8 mouse cellular contexts compared by ENCODE assay signal in genomic region chr11:83935986-83936665, GRCm38 (mm10). TPM values are rescaled to one million over a fixed set of nuclear protein-coding genes. Genes with fewer than 3 reads are reported as not detected.
DNase-seq lines count a peak whose midpoint lies in the region; ATAC-seq lines count a peak whose summit lies in the region.

No protein-coding gene starts in this region.

- H3K27ac ChIP-seq in forebrain, embryonic 13.5 days: no peak overlapping the region
- no peak overlapping the region for H3K27ac ChIP-seq in forebrain, embryonic 15.5 days (replicated peaks)
- no peak overlapping the region for H3K27ac ChIP-seq in stomach, embryonic 14.5 days (ENCODE audit: low read length)

- H3K4me2 ChIP-seq in forebrain, embryonic 13.5 days: no peak overlapping the region
- H3K4me2 ChIP-seq in forebrain, embryonic 15.5 days (replicated peaks): no peak overlapping the region
- no peak overlapping the region for H3K4me2 ChIP-seq in stomach, embryonic 14.5 days (replicated peaks; ENCODE audit: low read depth, low read length)

- no peaks in the 10 kb centered on the region for H3K4me1 ChIP-seq in forebrain, embryonic 13.5 days
- no peaks in the 10 kb centered on the region for H3K4me1 ChIP-seq in forebrain, embryonic 15.5 days
- no peaks in the 10 kb centered on the region for H3K4me1 ChIP-seq in stomach, embryonic 14.5 days (ENCODE audit: control insufficient read depth, insufficient read depth, low read length)

- H3K9ac ChIP-seq in forebrain, embryonic 13.5 days: no peak overlapping the region
- no peak overlapping the region for H3K9ac ChIP-seq in forebrain, embryonic 15.5 days (replicated peaks)
- H3K9ac ChIP-seq in stomach, embryonic 14.5 days (replicated peaks; ENCODE audit: low read depth, low read length): no peak overlapping the region

- peak; percentile 49 for DNase-seq in cerebellum, adult 9-11 months
- peak; percentile 24 to 43 for DNase-seq in gastrocnemius, adult 8-10 months (ENCODE audit: low spot score in 2 of 2)
- DNase-seq in kidney, adult 18-20 months: peak; percentile 90
- peak; percentile 63 to 65 for DNase-seq in left cerebral cortex, postnatal 36 days (ENCODE audit: low spot score in 2 of 2)
- DNase-seq in naive thymus-derived CD4-positive, alpha-beta T cell, adult 2 months (ENCODE audit: low read depth): peak; percentile 80

- no peak overlapping the region for H3K4me3 ChIP-seq in forebrain, embryonic 13.5 days
- no peak overlapping the region for H3K4me3 ChIP-seq in forebrain, embryonic 15.5 days
- H3K4me3 ChIP-seq in stomach, embryonic 14.5 days (ENCODE audit: low read depth, low read length): no peak overlapping the region

- WGBS in forebrain, embryonic 13.5 days: 33% methylated on average over 7 of the region's 7 CpGs
- 29% methylated on average over 7 of the region's 7 CpGs for WGBS in forebrain, embryonic 15.5 days
- WGBS in stomach, embryonic 14.5 days: 9% methylated on average over 7 of the region's 7 CpGs

- peaks cover 27% of the 10 kb centered on the region for H3K27me3 ChIP-seq in forebrain, embryonic 13.5 days
- H3K27me3 ChIP-seq in forebrain, embryonic 15.5 days: peaks cover 6% of the 10 kb centered on the region; the same call in 1 of the 2 replicates
- H3K27me3 ChIP-seq in stomach, embryonic 14.5 days (ENCODE audit: control insufficient read depth, insufficient read depth, low read length): no peaks in the 10 kb centered on the region

- no peaks in the 10 kb centered on the region for H3K36me3 ChIP-seq in forebrain, embryonic 13.5 days (ENCODE audit: poor library complexity, severe bottlenecking)
- no peaks in the 10 kb centered on the region for H3K36me3 ChIP-seq in forebrain, embryonic 15.5 days
- H3K36me3 ChIP-seq in stomach, embryonic 14.5 days (ENCODE audit: control insufficient read depth, insufficient read depth, low read length): no peaks in the 10 kb centered on the region

- ATAC-seq in forebrain, embryonic 13.5 days: 0 out of 2 replicates have a peak, but pooled peaks have one; percentile 38
- ATAC-seq in forebrain, embryonic 15.5 days (replicated peaks): no peak
- ATAC-seq in stomach, embryonic 14.5 days (ENCODE audit: insufficient number of reproducible peaks, insufficient read depth, low FRiP score, low read depth): peak; percentile 61; the same call in 1 of the 2 replicates

- no peaks in the 10 kb centered on the region for H3K9me3 ChIP-seq in forebrain, embryonic 13.5 days (replicated peaks)
- no peaks in the 10 kb centered on the region for H3K9me3 ChIP-seq in forebrain, embryonic 15.5 days
- H3K9me3 ChIP-seq in stomach, embryonic 14.5 days (ENCODE audit: control insufficient read depth, low read depth, low read length): no peaks in the 10 kb centered on the region

- intact Hi-C loops in left cerebral cortex, postnatal 36 days (cut with DNase I): loop anchor here (1.0 to 2.0 kb wide), 2 partner anchors 121 to 151 kb away; no protein-coding TSS in a partner anchor

RNA-seq across cellular contexts. Expression of gene Ddx52, which starts 5.7 kb away (rescaled TPM):
- 37.4 and 41.9 TPM in 2 replicates for polyA plus RNA-seq in forebrain, embryonic 13.5 days (2015; fragmentation: Nextera tagmentation; extraction: Ambion mirVana)
- polyA plus RNA-seq in forebrain, embryonic 15.5 days (2015; fragmentation: Nextera tagmentation; extraction: Ambion mirVana): 30.9 and 31.4 TPM in 2 replicates
- 10 to 100 TPM in 3 of 4 experiments, 1 to 10 TPM in 1; 9.8 to 12.4 (median 11.0) TPM for total RNA-seq in gastrocnemius, adult 8-10 months (2022)
- 10 to 100 TPM; 12.8 to 14.8 TPM for total RNA-seq in left cerebral cortex, postnatal 36 days (2021)
- polyA plus RNA-seq in stomach, embryonic 14.5 days (2014; fragmentation: Nextera tagmentation; extraction: Ambion mirVana): 32.3 and 36.9 TPM in 2 replicates

RNA-seq across cellular contexts. Expression of gene Synrg, which starts 28.1 kb away (rescaled TPM):
- polyA plus RNA-seq in forebrain, embryonic 13.5 days (2015; fragmentation: Nextera tagmentation; extraction: Ambion mirVana): 28.2 and 28.6 TPM in 2 replicates
- 33.5 and 34.3 TPM in 2 replicates for polyA plus RNA-seq in forebrain, embryonic 15.5 days (2015; fragmentation: Nextera tagmentation; extraction: Ambion mirVana)
- total RNA-seq in gastrocnemius, adult 8-10 months (2022): 10 to 100 TPM; 41.1 to 51.1 (median 44.1) TPM
- total RNA-seq in left cerebral cortex, postnatal 36 days (2021): 10 to 100 TPM; 58.1 to 58.8 TPM
- 13.8 and 15.0 TPM in 2 replicates for polyA plus RNA-seq in stomach, embryonic 14.5 days (2014; fragmentation: Nextera tagmentation; extraction: Ambion mirVana)

Comparison
In these comparisons a context has a peak if more than half of its experiments do, and no peak if none do; other contexts are left out.
1. DNase-seq: peak in every context shown above with its lines; median percentile 90 in kidney, adult 18-20 months; 80 in naive thymus-derived CD4-positive, alpha-beta T cell, adult 2 months; 64 in left cerebral cortex, postnatal 36 days; 49 in cerebellum, adult 9-11 months; 34 in gastrocnemius, adult 8-10 months.